20 mouse cellular contexts compared by ENCODE assay signal in the genomic region with DNA sequence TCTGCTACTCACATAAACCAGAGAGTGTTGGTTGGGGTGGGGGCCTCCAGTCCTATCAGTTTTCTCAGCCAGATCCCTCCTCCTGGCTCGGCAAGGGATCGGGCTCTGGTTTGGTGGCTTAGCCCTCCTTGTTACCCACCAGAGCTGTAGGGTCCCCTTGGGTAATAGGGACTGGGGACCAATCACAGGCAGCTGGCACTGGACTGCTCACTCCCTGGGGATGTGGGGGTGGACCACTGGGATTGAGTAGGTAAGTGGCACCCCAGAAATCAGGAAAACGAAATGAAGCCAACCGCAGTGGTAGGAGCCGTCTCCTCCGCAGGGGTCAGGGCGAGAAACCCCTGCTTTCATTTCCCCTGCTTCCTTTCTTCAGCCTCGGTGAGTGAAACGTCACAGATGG. TPM values are rescaled to one million over a fixed set of nuclear protein-coding genes. Genes with fewer than 3 reads are reported as not detected.
DNase-seq lines count a peak whose midpoint lies in the region; ATAC-seq and TF ChIP-seq lines count a peak whose summit lies in the region.
"Had no signal": no experiment of that assay in that cellular context is flagged by ENCODE, and none has a peak within 500 bp of the region (broad histone marks: within the 10 kb centered on the region; RNA-seq: fewer than 3 reads in every experiment).

No protein-coding gene starts in this region.

- ATAC-seq in forebrain, embryonic 12.5 days (ENCODE audit: low FRiP score) = no peak
- no peak for ATAC-seq in forebrain, postnatal 0 days
- no peak for ATAC-seq in midbrain, embryonic 12.5 days (ENCODE audit: low FRiP score, low read depth)
- no peak for ATAC-seq in midbrain, embryonic 11.5 days (ENCODE audit: low FRiP score)
- no peak for ATAC-seq in hindbrain, postnatal 0 days
- no peak for ATAC-seq in heart, embryonic 12.5 days (ENCODE audit: insufficient number of reproducible peaks, low FRiP score)
- ATAC-seq: intestine, embryonic 16.5 days had no signal

- TF ChIP-seq CTCF in forebrain, postnatal 0 days (IDR thresholded peaks at IDR 0.05; ENCODE audit: low read depth) = no peak
- no peak for TF ChIP-seq CTCF in hindbrain, postnatal 0 days (IDR thresholded peaks at IDR 0.05; ENCODE audit: low read depth)
- no peak for TF ChIP-seq CTCF in thymus, adult 2 months (IDR thresholded peaks at IDR 0.05; ENCODE audit: borderline replicate concordance, control insufficient read depth, extremely low read depth, insufficient read depth, low read length, poor library complexity)

- no peak for DNase-seq in forebrain, postnatal 0 days
- no peak for DNase-seq in midbrain, embryonic 11.5 days (ENCODE audit: low spot score, missing footprints)
- DNase-seq in hindbrain, postnatal 0 days (ENCODE audit: low spot score) = no peak
- DNase-seq in thymus, adult 2 months = no peak
- no peak for DNase-seq in ovary, postnatal 36 days (ENCODE audit: low spot score)
- DNase-seq: adrenal gland, adult 8-10 months; cerebellum, adult 8-10 months; gastrocnemius, postnatal 36 days; thymus, postnatal 36 days had no signal

- H3K27me3 ChIP-seq in forebrain, embryonic 12.5 days = no peaks in the 10 kb centered on the region
- no peaks in the 10 kb centered on the region for H3K27me3 ChIP-seq in forebrain, postnatal 0 days (ENCODE audit: insufficient read depth, low read length)
- H3K27me3 ChIP-seq in midbrain, embryonic 12.5 days = no peaks in the 10 kb centered on the region
- H3K27me3 ChIP-seq in midbrain, embryonic 11.5 days (ENCODE audit: control insufficient read depth, insufficient read depth, low read length) = no peaks in the 10 kb centered on the region
- no peaks in the 10 kb centered on the region for H3K27me3 ChIP-seq in hindbrain, postnatal 0 days (ENCODE audit: insufficient read depth, low read length)
- H3K27me3 ChIP-seq in thymus, adult 2 months (ENCODE audit: control insufficient read depth, insufficient read depth, low read length) = no peaks in the 10 kb centered on the region
- H3K27me3 ChIP-seq in heart, embryonic 12.5 days (replicated peaks) = no peaks in the 10 kb centered on the region
- H3K27me3 ChIP-seq: lung, embryonic 15.5 days; megakaryocyte, embryonic 14.5 days; stomach, embryonic 15.5 days had no signal

- WGBS in forebrain, embryonic 12.5 days = 77% methylated on average over 9 of the region's 9 CpGs
- 65% methylated on average over 9 of the region's 9 CpGs for WGBS in forebrain, postnatal 0 days
- WGBS in midbrain, embryonic 12.5 days = 71% methylated on average over 9 of the region's 9 CpGs
- 68% methylated on average over 9 of the region's 9 CpGs for WGBS in midbrain, embryonic 11.5 days
- WGBS in hindbrain, postnatal 0 days = 55% methylated on average over 9 of the region's 9 CpGs
- WGBS in thymus, adult 2 months = 93% methylated on average over 9 of the region's 9 CpGs
- 65% methylated on average over 9 of the region's 9 CpGs for whole genome bisulfite sequencing in heart, embryonic 12.5 days

- peaks cover 14% of the 10 kb centered on the region; the same call in 1 of the 2 replicates for H3K4me1 ChIP-seq in forebrain, embryonic 12.5 days
- H3K4me1 ChIP-seq in forebrain, postnatal 0 days (ENCODE audit: insufficient read depth) = no peaks in the 10 kb centered on the region
- peaks cover 6% of the 10 kb centered on the region for H3K4me1 ChIP-seq in midbrain, embryonic 12.5 days
- H3K4me1 ChIP-seq in midbrain, embryonic 11.5 days (ENCODE audit: control insufficient read depth, insufficient read depth, low read length) = no peaks in the 10 kb centered on the region
- H3K4me1 ChIP-seq in hindbrain, postnatal 0 days (ENCODE audit: insufficient read depth, low read length) = no peaks in the 10 kb centered on the region
- peaks cover 23% of the 10 kb centered on the region for H3K4me1 ChIP-seq in thymus, adult 2 months (replicated peaks; ENCODE audit: control insufficient read depth, insufficient read depth, low read length)
- no peaks in the 10 kb centered on the region; the same call in 1 of the 2 replicates for H3K4me1 ChIP-seq in heart, embryonic 12.5 days (replicated peaks)
- H3K4me1 ChIP-seq: lung, embryonic 15.5 days had no signal

- H3K27ac ChIP-seq in forebrain, embryonic 12.5 days = peak overlapping the region; percentile 65
- H3K27ac ChIP-seq in forebrain, postnatal 0 days (ENCODE audit: low read depth, low read length) = no peak overlapping the region
- peak overlapping the region; percentile 7 for H3K27ac ChIP-seq in midbrain, embryonic 12.5 days (replicated peaks)
- no peak overlapping the region for H3K27ac ChIP-seq in midbrain, embryonic 11.5 days (ENCODE audit: low read depth, low read length)
- H3K27ac ChIP-seq in hindbrain, postnatal 0 days = peak overlapping the region; percentile 51; the same call in 1 of the 2 replicates
- no peak overlapping the region for H3K27ac ChIP-seq in thymus, adult 2 months (ENCODE audit: control insufficient read depth, insufficient read depth, low read length)
- no peak overlapping the region for H3K27ac ChIP-seq in heart, embryonic 12.5 days (ENCODE audit: poor library complexity, severe bottlenecking)
- H3K27ac ChIP-seq: left cerebral cortex, adult 2 months; lung, embryonic 15.5 days; stomach, embryonic 15.5 days had no signal

- 0 out of 2 replicates have a peak overlapping the region, but pooled peaks have one; percentile 12 for H3K9ac ChIP-seq in forebrain, embryonic 12.5 days
- no peak overlapping the region for H3K9ac ChIP-seq in forebrain, postnatal 0 days
- no peak overlapping the region for H3K9ac ChIP-seq in midbrain, embryonic 12.5 days (replicated peaks)
- H3K9ac ChIP-seq in midbrain, embryonic 11.5 days (ENCODE audit: low read length) = no peak overlapping the region
- H3K9ac ChIP-seq in hindbrain, postnatal 0 days (replicated peaks; ENCODE audit: low read length) = no peak overlapping the region
- no peak overlapping the region for H3K9ac ChIP-seq in heart, embryonic 12.5 days
- H3K9ac ChIP-seq: lung, embryonic 15.5 days; stomach, embryonic 15.5 days had no signal

- no peak overlapping the region for H3K4me2 ChIP-seq in forebrain, embryonic 12.5 days
- no peak overlapping the region for H3K4me2 ChIP-seq in forebrain, postnatal 0 days (ENCODE audit: low read depth)
- no peak overlapping the region for H3K4me2 ChIP-seq in midbrain, embryonic 12.5 days (replicated peaks)
- no peak overlapping the region for H3K4me2 ChIP-seq in midbrain, embryonic 11.5 days
- no peak overlapping the region for H3K4me2 ChIP-seq in hindbrain, postnatal 0 days (ENCODE audit: low read depth, low read length)
- H3K4me2 ChIP-seq in heart, embryonic 12.5 days = no peak overlapping the region
- H3K4me2 ChIP-seq: liver, embryonic 11.5 days; lung, embryonic 15.5 days; stomach, embryonic 15.5 days had no signal

- H3K4me3 ChIP-seq in forebrain, embryonic 12.5 days (replicated peaks) = no peak overlapping the region
- no peak overlapping the region for H3K4me3 ChIP-seq in forebrain, postnatal 0 days (ENCODE audit: low read depth, low read length)
- no peak overlapping the region for H3K4me3 ChIP-seq in midbrain, embryonic 12.5 days
- H3K4me3 ChIP-seq in midbrain, embryonic 11.5 days (ENCODE audit: low read depth, low read length) = no peak overlapping the region
- no peak overlapping the region for H3K4me3 ChIP-seq in hindbrain, postnatal 0 days (ENCODE audit: low read length)
- no peak overlapping the region for H3K4me3 ChIP-seq in thymus, adult 2 months (ENCODE audit: control insufficient read depth, insufficient read depth, low read length)
- H3K4me3 ChIP-seq in heart, embryonic 12.5 days = no peak overlapping the region
- H3K4me3 ChIP-seq: left cerebral cortex, adult 2 months; lung, embryonic 15.5 days; megakaryocyte, embryonic 14.5 days; stomach, embryonic 15.5 days had no signal

- peaks cover 53% of the 10 kb centered on the region for H3K36me3 ChIP-seq in forebrain, embryonic 12.5 days (replicated peaks)
- H3K36me3 ChIP-seq in forebrain, postnatal 0 days (ENCODE audit: insufficient read depth) = peaks cover 38% of the 10 kb centered on the region
- H3K36me3 ChIP-seq in midbrain, embryonic 12.5 days = peaks cover 54% of the 10 kb centered on the region
- H3K36me3 ChIP-seq in midbrain, embryonic 11.5 days (ENCODE audit: control insufficient read depth, insufficient read depth, low read length) = peaks cover 26% of the 10 kb centered on the region
- H3K36me3 ChIP-seq in hindbrain, postnatal 0 days (ENCODE audit: insufficient read depth, low read length) = peaks cover 34% of the 10 kb centered on the region
- H3K36me3 ChIP-seq in thymus, adult 2 months (ENCODE audit: control insufficient read depth, insufficient read depth, low read length) = 0 out of 2 replicates have a peak, but pooled peaks cover 5% of the 10 kb centered on the region
- H3K36me3 ChIP-seq in heart, embryonic 12.5 days = peaks cover 49% of the 10 kb centered on the region

- H3K9me3 ChIP-seq in forebrain, embryonic 12.5 days = no peaks in the 10 kb centered on the region
- H3K9me3 ChIP-seq in forebrain, postnatal 0 days (ENCODE audit: low read length) = no peaks in the 10 kb centered on the region
- H3K9me3 ChIP-seq in midbrain, embryonic 12.5 days = no peaks in the 10 kb centered on the region
- H3K9me3 ChIP-seq in midbrain, embryonic 11.5 days (ENCODE audit: control insufficient read depth, low read length) = no peaks in the 10 kb centered on the region
- H3K9me3 ChIP-seq in hindbrain, postnatal 0 days (ENCODE audit: low read length) = no peaks in the 10 kb centered on the region
- H3K9me3 ChIP-seq in heart, embryonic 12.5 days (replicated peaks) = no peaks in the 10 kb centered on the region
- H3K9me3 ChIP-seq: lung, embryonic 15.5 days; megakaryocyte, embryonic 14.5 days; stomach, embryonic 15.5 days had no signal

- TF ChIP-seq POLR2A in thymus, adult 2 months (IDR thresholded peaks at IDR 0.05; ENCODE audit: control insufficient read depth, extremely low read depth, insufficient read depth, low read length, poor library complexity) = no peak

RNA-seq across cellular contexts. Expression of gene Lfng, which starts 14.0 kb away (rescaled TPM):
- 30.9 and 32.8 TPM in 2 replicates for polyA plus RNA-seq in forebrain, embryonic 12.5 days (2016; fragmentation: Nextera tagmentation; extraction: Ambion mirVana)
- total RNA-seq in forebrain, postnatal 0 days (2014; rRNA removed) = 39.4 and 53.7 TPM in 2 replicates
- polyA plus RNA-seq in forebrain, postnatal 0 days (2015; fragmentation: Nextera tagmentation; extraction: Ambion mirVana) = 19.2 and 23.0 TPM in 2 replicates
- 28.5 and 33.9 TPM in 2 replicates for polyA plus RNA-seq in midbrain, embryonic 12.5 days (2016; fragmentation: Nextera tagmentation; extraction: Ambion mirVana)
- polyA plus RNA-seq in midbrain, embryonic 11.5 days (2014; fragmentation: Nextera tagmentation; extraction: Ambion mirVana) = 38.3 and 40.5 TPM in 2 replicates
- total RNA-seq in hindbrain, postnatal 0 days (2014; rRNA removed) = 81.4 and 112 TPM in 2 replicates
- 29.7 and 35.1 TPM in 2 replicates for polyA plus RNA-seq in hindbrain, postnatal 0 days (2015; fragmentation: Nextera tagmentation; extraction: Ambion mirVana)
- 141 and 171 TPM in 2 replicates for polyA plus RNA-seq in thymus, adult 2 months (2012; rRNA removed)
- 2.9 and 4.3 TPM in 2 replicates for polyA plus RNA-seq in heart, embryonic 12.5 days (2016; fragmentation: Nextera tagmentation; extraction: Ambion mirVana)

RNA-seq across cellular contexts. Expression of gene Ttyh3, which starts 27.7 kb away (rescaled TPM):
- 84.5 and 88.0 TPM in 2 replicates for polyA plus RNA-seq in forebrain, embryonic 12.5 days (2016; fragmentation: Nextera tagmentation; extraction: Ambion mirVana)
- total RNA-seq in forebrain, postnatal 0 days (2014; rRNA removed) = 114 and 163 TPM in 2 replicates
- polyA plus RNA-seq in forebrain, postnatal 0 days (2015; fragmentation: Nextera tagmentation; extraction: Ambion mirVana) = 65.0 and 67.9 TPM in 2 replicates
- 68.8 and 71.0 TPM in 2 replicates for polyA plus RNA-seq in midbrain, embryonic 12.5 days (2016; fragmentation: Nextera tagmentation; extraction: Ambion mirVana)
- polyA plus RNA-seq in midbrain, embryonic 11.5 days (2014; fragmentation: Nextera tagmentation; extraction: Ambion mirVana) = 42.9 and 46.4 TPM in 2 replicates
- total RNA-seq in hindbrain, postnatal 0 days (2014; rRNA removed) = 253 and 260 TPM in 2 replicates
- polyA plus RNA-seq in hindbrain, postnatal 0 days (2015; fragmentation: Nextera tagmentation; extraction: Ambion mirVana) = 53.5 and 60.3 TPM in 2 replicates
- 139 and 177 TPM in 2 replicates for polyA plus RNA-seq in thymus, adult 2 months (2012; rRNA removed)
- polyA plus RNA-seq in heart, embryonic 12.5 days (2016; fragmentation: Nextera tagmentation; extraction: Ambion mirVana) = 36.3 and 38.0 TPM in 2 replicates

RNA-seq across cellular contexts. Expression of gene Grifin, which starts 56.2 kb away (rescaled TPM):
- not detected in 2 replicates for polyA plus RNA-seq in forebrain, embryonic 12.5 days (2016; fragmentation: Nextera tagmentation; extraction: Ambion mirVana)
- total RNA-seq in forebrain, postnatal 0 days (2014; rRNA removed) = not detected in 2 replicates
- 0.36 TPM in 1 of 2 replicates, not detected in the other for polyA plus RNA-seq in forebrain, postnatal 0 days (2015; fragmentation: Nextera tagmentation; extraction: Ambion mirVana)
- polyA plus RNA-seq in midbrain, embryonic 12.5 days (2016; fragmentation: Nextera tagmentation; extraction: Ambion mirVana) = not detected in 2 replicates
- polyA plus RNA-seq in midbrain, embryonic 11.5 days (2014; fragmentation: Nextera tagmentation; extraction: Ambion mirVana) = 0.39 TPM in 1 of 2 replicates, not detected in the other
- not detected in 2 replicates for total RNA-seq in hindbrain, postnatal 0 days (2014; rRNA removed)
- polyA plus RNA-seq in hindbrain, postnatal 0 days (2015; fragmentation: Nextera tagmentation; extraction: Ambion mirVana) = 0.25 and 0.32 TPM in 2 replicates
- 2.7 TPM in 2 replicates for polyA plus RNA-seq in thymus, adult 2 months (2012; rRNA removed)
- polyA plus RNA-seq in heart, embryonic 12.5 days (2016; fragmentation: Nextera tagmentation; extraction: Ambion mirVana) = 0.31 TPM in 1 of 2 replicates, not detected in the other
- total RNA-seq: adrenal gland, adult 8-10 months; gastrocnemius, postnatal 36 days; left cerebral cortex, adult 2 months had no signal
- polyA plus RNA-seq: lung, embryonic 15.5 days; neural tube, embryonic 11.5 days; small intestine, adult 2 months had no signal

Comparison
In these comparisons a context has a peak if more than half of its experiments do, and no peak if none do; other contexts are left out.
1. H3K27ac ChIP-seq: peak in forebrain, embryonic 12.5 days (single experiment), midbrain, embryonic 12.5 days (single experiment) and hindbrain, postnatal 0 days (single experiment); none in forebrain, postnatal 0 days (single experiment), midbrain, embryonic 11.5 days (single experiment), thymus, adult 2 months (single experiment) and heart, embryonic 12.5 days (single experiment).